Mouse (Mus musculus): Measurements from ENCODE around the gene Apol9a.
"Not testable (repeated sequence)": the region's sequence is repeated elsewhere in the genome, so short reads cannot be mapped to it uniquely, and the experiment has no call there.

Apol9a gene

DNA sequence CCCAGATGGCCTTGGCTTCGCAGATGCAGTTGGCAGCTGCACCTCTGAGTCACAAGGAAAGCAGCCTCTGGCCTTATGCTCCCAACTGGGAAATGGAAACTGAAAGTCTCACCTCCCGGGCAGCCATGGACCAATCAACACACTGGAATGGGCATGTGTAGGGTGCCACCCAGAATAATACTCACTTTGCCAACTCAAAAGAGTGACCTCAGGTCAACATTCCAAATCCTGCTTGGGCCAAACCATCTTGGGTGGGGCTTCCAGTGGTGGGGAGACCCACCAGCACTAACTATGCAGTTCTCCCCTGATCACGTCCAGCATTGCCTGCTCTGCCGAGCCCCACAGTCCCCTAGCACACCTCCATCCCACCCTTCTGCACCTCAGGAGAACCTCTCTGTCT lies at the start of gene Apol9a:
Gene Apol9a (minus strand): TSS at position 101 of the 400 bp plus-strand sequence.
- not testable (repeated sequence) for DNase-seq (ENCODE audit: low read depth, low spot score)

DNA sequence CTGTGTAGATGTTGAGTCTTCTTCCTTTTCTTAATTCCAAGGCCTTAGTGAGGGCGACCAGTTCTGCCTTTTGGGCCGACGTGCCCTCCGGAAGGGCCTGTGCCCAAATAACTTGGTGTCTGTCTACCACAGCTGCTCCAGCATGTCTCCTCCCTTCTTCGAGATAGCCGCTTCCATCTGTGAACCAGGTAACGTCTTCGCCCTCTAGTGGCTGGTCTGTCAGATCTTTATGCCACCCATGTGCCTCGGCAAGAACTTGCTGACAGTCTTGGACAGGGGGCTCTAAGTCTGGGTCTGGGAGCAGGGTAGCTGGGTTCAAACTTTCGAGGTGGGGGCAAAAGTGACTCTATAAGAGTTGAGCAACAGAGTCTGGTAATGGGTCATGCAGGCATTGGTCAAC lies 39.0 kb upstream of the Apol9a start:
- DNase-seq (ENCODE audit: low read depth, low spot score) = not testable (repeated sequence)

DNA sequence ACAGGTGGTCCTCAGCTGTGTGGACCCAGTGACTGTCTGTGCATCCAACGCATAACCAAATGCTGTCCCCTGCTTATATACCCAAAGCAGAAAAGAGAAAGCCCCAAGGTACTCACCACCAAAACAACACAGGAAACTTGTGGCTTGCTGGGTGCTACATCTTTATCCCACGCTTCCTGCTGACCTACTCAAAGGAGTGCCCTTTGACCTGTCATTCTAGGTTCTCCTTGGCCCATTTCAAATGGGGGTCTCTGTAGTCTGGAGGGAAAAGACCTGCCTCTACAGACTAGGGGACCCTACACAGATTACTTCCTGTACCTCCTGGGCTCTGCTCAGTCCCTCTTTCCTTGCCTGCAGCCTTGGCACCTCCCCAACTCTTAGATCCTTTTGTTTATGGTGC lies 36.5 kb upstream of the Apol9a start, which contains the start of gene Apol7b:
Gene Apol7b (minus strand): TSS at position 101 of the 400 bp plus-strand sequence.
- not testable (repeated sequence) for DNase-seq (ENCODE audit: low read depth, low spot score)

DNA sequence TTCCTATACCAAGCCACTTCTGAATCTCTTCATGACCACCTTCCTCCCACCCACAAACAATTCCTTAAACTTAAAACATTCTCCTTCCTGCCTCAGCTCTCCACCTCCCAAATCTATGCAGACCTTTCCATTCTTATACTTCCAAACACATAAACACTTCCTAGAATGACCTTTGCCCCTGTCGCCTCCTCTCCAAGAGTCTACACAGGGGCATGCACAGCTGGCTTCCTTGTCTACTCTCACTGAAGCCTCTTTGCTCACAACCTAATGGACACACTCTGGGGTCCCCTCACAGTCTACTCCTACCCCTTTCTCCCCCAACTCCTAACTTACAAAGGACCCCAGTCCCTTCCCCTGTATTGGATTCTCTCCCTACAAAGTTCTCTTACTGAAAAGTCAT lies 34.7 kb upstream of the Apol9a start:
- DNase-seq (ENCODE audit: low read depth, low spot score) = not testable (repeated sequence)

DNA sequence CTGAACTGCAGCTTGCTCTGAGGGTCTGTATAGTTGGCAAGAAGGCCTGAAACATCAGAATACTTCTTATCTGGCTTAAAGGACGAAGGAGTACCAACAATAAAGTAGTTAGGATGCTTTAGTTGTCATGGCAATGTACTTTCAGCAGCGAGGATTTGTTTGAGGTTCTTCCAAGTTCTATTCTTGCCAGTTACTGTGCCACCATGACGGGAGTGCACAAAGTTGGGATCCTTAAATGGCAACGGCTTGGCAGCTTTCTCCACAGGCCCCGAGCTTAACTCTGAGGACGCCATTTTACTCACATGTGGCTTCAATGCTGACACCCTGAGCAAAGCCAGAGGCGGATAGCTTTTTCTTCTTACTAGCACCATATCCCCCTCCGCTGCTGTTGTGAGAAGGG lies 33.8 kb upstream of the Apol9a start:
- not testable (repeated sequence) for DNase-seq (ENCODE audit: low read depth, low spot score)

DNA sequence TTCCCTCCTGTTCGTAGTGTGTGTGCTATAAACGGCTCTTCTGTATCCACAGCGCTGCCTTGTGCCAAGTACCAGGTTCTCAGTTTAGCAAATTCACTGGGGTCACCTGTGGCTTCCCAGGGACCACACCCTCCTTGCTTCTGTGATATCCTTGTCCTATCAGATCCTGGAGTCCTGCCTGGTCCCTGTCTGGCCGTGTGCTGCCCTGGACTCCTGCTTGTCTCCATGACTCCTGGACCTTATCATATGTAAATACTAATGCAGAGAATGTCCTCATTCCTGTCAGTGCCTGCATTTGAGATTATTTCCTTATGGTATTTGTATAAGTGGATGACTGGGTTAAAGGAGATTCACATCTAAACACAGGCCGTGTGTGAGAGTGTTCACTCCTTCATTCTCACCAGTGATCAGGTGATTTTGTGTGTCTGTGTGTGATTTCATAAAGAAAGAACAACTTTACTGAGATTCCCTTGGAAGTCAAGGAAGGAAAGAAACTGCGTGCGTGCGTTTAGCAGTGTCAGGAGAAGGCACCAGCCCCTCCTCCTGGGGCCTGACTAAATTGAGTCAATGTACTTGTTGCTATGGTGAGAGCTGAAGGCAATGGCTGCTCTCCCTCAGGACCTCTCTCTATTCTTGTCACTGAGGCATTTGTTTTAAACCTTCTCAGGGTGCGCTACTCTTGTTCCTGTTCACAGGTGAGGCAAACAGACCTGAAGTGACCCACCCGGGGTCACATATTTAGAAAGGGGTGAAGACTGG lies 17.9 kb upstream of the Apol9a start:
- not testable (repeated sequence) for DNase-seq (ENCODE audit: low read depth, low spot score)

DNA sequence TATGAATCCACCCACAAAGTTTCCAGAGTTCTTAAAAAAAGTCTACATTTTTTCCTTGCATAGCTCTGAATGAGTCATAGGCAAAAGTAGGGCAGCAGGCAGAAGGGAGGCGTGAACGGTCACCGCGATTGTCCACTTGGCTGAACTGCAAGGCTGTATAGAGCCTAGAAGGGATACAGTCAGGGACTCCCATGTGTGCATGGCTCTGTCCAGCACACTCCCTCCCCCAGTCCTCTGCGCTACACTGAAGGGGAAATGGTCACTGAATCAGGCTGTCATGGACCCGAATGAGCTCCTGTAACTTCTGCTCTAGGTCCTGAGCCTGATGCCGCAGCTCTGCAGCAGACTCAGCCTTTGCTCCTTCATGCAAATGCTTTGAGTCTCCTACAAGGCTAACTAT lies 12.0 kb upstream of the Apol9a start:
- not testable (repeated sequence) for DNase-seq (ENCODE audit: low read depth, low spot score)

DNA sequence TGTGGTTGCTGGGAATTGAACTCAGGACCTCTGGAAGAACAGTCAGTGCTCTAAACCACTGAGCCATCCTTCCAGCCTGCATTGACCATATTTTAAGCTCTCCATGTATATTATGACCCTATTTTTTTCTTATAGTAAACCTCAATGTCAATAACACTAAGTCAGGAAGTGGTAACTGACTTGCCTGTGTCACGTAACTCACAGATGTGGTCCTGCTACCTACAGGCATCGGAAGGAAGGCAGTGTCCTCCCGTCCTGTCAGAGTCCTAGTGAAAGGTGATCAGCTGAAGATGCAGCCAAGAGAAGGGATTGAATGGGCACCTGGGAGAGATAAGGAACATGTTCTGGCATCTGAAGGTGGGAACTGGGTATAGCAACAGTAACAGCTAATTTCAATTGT lies 8.7 kb upstream of the Apol9a start:
- DNase-seq (ENCODE audit: low read depth, low spot score) = not testable (repeated sequence)

DNA sequence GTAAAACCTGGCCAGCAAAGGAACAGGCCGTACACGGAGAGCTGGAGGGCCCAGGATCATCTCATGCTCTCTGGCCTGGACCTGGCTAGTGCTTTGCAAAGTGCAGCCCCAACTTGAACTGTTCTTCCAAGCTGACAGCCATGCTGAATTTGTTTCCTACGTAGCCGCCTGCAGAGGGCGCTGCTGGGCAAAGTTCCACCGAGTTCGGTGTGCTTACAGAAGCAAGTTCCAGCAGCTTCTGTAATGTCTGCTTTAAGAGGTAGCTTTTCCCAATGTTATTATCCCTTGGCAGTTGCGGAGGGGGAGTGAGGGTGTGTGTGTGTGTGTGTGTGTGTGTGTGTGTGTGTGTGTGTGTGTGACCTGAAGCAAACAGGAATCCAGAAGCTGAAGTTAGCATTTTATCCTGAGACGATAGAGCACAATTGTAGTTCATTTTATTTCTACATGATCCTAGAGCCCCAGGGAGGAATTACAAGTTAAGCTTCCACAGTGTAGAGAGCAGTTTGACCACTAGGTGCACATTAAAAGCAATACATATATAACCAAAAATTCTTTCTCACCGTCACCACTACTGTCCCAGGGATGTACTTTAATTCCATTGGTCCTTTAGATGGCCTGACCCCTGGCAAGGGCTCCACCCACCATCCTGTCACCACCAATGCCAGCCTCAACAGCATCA lies 5.9 kb upstream of the Apol9a start:
- not testable (repeated sequence) for DNase-seq (ENCODE audit: low read depth, low spot score)

DNA sequence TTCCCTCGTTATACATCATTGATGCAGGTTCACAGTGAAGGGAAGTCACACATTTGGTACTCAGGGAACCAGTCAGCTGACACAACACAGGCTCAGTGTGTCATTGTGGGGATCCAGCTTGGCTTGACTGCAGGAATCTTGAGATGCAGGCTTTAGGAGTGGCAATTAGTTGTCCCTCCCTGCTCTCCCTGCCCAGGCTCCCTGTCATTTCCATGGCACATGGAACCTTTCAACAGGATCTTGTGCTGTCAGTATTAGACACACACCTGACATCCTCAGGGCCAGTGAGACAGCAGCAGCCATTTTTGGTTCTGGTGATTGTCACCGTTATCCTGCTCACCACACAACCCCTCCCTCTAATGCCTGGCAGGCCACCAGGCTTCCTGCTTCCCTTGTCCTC lies 4.7 kb upstream of the Apol9a start:
- not testable (repeated sequence) for DNase-seq (ENCODE audit: low read depth, low spot score)

DNA sequence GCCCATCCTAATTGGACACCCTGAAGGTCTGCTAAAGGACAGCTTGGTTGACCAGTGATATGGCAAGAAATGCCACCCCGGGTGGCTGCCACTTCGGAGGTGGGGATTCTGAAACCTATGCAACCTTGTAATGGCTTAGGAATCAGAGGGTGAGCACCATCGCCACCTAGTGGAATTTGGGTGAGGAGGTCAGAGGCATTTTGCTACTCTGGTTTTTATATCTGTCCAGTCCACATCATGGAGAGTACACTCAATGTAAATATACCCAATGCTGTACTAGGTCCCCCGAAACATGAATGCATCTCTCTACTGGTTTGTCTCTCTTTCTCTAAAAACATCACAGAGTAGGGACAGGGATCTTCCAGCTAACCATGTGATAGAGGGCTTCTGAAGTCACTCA lies 1.8 kb upstream of the Apol9a start:
- not testable (repeated sequence) for DNase-seq (ENCODE audit: low read depth, low spot score)

DNA sequence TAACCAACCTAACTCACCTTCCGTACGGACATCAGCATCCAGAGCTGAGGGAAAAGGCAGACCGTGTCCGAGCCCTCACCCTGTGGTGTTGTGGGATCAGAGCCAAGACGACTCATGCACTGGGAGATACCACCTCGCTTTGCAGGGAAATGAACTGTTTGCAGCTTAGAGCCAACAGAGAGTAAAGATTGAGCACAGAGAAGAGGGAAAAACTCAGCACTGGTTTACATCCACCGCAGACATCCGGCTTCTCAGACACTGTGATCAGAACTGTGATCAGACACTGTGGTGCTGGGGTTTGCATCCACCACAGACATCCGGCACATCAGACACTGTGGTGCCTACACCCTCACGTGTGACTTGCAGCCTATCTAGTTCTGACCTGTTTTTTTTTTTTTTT lies 4.6 kb downstream of the Apol9a start:
- not testable (repeated sequence) for DNase-seq (ENCODE audit: low read depth, low spot score)

DNA sequence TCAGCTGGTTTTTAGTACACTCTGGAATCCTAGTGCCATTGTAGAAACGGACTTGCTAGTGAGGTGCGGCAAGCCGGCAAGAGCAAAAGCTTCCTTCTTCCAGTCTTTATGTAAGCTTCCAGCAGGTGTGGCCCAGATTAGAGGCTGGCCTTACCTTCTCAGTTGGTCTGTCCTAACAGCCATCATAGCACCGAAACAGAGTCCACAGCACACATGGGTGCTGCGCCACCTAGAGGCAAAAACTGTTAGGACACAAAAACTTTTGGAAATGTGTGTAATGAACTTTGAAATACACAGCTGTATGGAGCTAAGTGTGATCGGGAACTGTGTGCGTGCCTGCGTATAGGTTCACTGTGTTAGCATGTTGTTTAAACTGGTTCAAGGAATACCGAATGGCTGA lies 11.9 kb downstream of the Apol9a start, which contains the start of gene Apol7a:
Gene Apol7a (minus strand): TSS at position 84 of the 400 bp plus-strand sequence.
- DNase-seq (ENCODE audit: low read depth, low spot score) = peak; percentile 33

DNA sequence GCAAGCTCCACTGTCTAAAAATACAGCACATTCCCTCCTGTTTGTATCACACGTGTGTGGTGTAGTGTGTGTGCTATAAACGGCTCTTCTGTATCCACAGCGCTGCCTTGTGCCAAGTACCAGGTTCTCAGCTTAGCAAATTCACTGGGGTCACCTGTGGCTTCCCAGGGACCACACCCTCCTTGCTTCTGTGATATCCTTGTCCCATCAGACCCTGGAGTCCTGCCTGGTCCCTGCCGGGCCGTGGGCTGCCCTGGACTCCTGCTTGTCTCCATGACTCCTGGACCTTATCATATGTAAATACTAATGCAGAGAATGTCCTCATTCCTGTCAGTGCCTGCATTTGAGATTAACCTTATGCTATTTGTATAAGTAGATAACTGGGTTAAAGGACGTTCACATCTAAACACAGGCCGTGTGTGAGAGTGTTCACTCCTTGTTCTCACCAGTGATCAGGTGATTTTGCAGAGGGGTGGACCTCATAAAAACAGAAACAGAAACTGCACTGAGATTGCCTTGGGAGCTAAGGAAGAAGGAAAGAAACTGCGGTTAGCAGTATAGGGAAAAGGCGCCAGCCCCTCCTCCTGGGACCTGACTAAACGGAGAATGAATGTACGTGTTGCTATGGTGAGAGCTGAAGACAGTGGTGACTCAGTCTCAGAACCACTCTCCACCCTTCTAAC lies 13.3 kb downstream of the Apol9a start:
- DNase-seq (ENCODE audit: low read depth, low spot score) = not testable (repeated sequence)

DNA sequence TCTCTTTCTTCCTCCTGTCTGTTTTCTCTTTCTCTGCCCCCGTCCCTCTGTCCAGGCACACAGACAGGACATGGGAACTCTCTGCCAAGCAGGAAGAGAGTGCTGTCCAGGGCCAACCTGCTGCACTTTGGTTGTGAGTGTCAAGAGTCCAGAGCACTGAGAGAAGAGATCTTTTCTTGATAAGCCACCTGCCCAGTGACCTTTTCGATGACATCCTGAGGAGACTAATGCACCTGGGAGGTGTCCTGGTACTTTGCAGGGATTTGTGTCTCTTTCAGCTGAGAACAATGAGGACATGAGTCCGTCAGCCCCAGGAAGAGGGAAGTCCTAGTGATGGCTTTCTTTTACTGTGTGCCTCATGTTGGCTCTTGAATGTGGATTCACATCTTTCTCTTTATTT lies 17.1 kb downstream of the Apol9a start:
- not testable (repeated sequence) for DNase-seq (ENCODE audit: low read depth, low spot score)

DNA sequence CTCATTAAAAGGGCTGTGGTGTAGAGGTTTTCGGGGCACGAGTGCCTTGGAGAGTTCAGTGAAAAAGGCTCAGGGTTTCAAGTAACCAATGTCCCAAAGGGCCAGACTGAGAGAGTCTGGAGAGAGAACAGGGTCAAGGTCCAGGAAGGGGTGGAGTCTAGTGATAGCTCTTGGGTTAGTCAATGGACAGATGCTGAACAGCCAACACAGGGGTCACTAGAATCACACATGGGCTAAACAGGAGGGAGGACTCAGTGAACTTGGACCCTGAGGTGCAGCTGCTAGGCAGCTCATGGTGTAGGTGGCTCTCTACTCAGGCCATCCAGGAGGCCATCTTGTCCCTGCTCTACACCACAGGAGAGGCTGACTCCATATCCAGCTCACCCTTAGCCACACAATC lies 23.5 kb downstream of the Apol9a start:
- no peak for DNase-seq (ENCODE audit: low read depth, low spot score)

DNA sequence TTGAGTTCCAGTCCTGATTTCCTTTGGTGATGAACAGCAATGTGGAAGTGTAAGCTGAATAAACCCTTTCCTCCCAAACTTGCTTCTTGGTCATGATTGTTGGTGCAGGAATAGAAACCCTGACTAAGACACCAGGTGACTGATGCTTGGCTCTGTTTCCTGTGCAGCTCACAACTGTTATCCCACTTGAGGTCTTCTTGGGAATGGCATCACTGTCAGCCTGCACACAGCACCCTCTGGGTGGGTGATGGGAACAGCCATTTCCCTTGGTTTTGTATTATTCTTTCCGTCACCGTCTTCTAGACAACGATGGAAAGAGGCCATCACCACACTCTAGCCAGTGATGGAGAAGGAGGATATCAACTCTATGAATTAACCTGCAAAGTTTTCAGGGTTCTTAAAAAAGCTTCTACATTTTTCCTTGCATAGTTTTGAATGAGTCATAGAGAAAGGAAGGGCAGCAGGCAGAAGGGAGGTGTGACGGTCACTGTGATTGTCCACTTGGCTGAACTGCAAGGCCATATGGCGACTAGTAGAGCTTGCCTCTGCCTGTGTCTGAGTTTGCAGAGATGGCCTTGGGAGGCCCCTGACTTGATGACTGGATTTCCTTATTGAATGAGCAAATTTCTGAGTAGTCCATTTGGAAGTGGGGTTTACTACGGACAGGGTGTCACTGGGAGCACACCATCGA lies 26.4 kb downstream of the Apol9a start:
- DNase-seq (ENCODE audit: low read depth, low spot score) = no peak

DNA sequence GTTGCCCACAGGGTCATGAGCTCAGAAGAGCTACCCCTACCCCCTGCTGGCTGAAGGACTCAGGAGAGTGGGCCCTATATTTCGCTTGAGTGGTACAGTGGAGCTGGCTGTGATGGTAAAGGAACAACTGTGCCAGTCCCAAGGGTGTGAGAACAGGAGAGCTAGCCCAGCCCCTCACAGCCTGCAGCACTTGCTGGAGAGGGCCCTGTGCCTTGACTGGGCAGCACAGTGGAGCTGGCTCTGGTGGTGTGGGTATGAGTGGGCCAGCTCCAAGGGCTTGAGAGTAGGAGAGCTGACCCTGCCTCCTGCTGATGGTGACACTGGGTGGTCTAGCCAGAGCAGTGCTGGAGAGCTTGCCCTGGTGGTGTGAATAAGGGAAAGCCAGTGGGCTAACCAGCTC lies 28.1 kb downstream of the Apol9a start:
- DNase-seq (ENCODE audit: low read depth, low spot score) = no peak

DNA sequence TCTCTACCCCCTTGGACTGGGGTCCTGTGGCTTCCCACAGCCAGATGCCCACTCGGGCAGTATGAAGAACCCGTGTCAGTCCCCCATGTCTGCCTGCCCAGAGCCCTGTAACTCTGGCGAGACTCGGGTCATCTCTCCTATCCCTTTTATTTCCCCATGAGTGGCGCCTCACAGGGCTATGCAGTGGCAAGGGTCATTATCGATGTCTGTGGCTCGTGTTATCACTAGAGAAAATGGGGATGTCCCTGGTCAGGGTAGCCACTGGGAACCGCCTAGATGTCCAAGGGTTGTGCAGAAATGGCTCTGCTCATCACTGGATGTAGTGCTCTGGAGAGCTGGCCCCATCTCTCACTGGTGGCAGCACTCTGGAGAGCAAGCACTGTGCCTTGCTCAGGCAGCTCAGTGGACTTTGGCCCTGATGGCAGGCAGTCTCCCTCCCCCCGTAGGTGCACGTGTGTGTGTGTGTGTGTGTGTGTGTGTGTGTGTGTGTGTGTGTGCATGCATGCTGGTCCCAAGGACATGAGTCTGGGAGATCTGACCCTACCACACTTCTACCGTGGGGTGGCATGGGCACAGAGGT lies 28.6 kb downstream of the Apol9a start:
- DNase-seq (ENCODE audit: low read depth, low spot score) = no peak

DNA sequence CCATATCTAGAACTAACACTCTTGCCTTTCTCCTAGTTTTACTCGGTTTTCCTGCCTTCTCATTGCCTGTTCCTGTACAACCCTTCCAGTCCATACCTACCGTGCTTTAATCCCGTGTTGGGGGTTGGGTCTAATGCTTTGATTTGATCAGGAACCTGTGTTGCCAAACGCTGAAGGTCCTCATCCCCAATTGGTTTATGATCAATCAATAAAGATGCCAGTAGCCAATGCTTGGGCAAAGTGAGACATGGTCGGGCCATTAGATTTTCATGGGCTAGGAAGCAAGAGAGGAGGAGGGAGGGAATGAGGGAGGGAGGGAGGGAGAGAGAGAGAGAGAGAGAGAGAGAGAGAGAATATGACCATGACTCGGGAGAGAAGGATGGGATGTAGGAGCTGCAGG lies 29.5 kb downstream of the Apol9a start:
- DNase-seq (ENCODE audit: low read depth, low spot score) = no peak

DNA sequence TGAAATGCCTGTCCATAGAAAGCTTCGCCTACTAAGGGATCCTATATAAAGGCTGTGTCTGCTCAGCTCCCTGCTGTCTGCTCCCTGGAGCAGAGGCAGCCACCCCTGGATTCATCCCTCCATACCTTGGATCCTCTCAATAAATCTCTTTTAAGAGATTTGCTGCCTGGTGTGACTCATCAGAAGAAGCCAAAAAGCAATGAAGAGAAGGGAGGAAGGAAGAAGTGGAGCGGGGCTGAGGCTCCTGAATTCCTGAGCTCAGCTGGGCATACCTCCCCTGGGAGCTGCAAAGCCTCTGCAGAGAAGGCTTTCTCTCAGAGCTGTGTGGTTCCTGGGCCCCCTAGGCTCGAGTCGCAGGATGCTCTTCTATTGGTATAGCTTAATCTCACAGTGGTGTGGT lies 31.0 kb downstream of the Apol9a start:
- DNase-seq (ENCODE audit: low read depth, low spot score) = no peak
